Mouse (Mus musculus): ENCODE measurements at regions not wholly inside any gene's neighbourhood (a gene's known extent, or its start where the extent isn't known, plus 50 kb on each side); places are given as distances from the start of the nearest gene placed in this dataset.

DNA sequence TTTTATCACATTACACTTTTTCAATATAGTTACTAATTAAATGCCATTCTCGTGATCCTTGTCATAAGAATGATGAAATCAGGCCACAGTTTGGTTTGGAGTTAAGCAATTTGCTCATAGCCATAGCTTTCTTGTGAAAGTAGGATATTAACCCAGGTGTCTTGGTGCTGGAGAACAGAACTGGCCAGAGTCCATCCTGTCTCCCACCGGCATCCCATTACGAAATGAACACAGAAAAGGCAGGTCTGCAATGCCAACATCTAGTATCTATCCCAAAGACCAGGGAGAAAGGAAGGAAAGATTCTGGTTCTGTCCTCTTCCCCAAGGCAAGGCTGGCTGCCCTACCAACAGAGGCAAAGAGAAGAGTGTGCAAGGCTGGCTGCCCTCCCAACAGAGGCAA, 61.6 kb upstream of the Avpr1a start:
- DNase-seq (ENCODE audit: low spot score in 2 of 2) = no peak

DNA sequence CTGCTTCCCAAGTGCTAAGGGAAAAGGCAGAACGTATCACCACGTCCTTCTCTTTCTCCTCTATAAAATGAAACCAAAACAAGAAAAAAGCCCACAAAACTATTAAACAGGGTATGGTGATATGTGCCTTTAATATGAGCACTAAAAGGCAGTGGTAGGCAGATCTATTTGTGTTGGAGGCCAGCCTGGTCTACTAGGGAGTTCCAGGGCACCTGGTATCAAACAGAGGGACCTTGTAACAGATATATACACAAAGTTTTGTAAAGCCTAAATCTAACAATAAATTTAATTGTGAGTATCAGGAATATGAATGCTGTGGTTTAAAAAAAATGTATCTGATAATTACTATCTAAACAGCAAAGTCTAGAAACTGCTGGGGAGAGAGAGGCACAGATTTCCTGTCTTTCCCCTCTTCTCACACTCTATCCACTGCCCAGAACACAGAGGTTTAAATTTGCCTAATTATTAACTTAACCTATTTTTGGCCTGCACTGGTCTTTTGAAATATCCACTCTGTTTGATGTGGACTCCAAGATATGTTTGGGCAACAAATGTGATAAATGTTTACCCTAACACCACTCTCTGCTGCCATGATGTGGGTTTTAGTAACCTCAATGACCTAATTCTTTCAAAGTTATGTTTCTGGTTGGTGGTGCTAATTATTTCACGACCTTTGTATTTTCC, 68.5 kb upstream of the Avpr1a start:
- no peak for DNase-seq (ENCODE audit: low spot score in 2 of 2)

DNA sequence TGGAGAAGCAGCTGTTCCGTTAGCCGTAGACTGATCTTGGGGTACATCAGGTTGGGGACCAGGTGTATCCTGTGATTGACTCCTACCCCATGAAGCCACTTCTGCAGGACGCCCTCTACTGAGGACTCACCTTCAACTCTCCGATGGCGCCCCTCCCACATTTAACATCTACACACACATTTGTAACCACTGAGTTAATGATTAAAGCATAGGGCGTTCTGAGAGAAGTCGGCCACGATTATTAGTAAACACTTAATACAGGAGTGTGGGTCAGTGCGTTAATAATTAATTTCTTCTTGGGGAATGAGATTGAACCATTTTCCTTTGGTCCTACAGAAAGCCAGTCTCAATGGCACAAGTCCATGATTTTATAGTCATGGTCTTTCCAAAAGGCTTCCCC, 105.0 kb upstream of the Avpr1a start:
- DNase-seq (ENCODE audit: low spot score in 2 of 2) = no peak

DNA sequence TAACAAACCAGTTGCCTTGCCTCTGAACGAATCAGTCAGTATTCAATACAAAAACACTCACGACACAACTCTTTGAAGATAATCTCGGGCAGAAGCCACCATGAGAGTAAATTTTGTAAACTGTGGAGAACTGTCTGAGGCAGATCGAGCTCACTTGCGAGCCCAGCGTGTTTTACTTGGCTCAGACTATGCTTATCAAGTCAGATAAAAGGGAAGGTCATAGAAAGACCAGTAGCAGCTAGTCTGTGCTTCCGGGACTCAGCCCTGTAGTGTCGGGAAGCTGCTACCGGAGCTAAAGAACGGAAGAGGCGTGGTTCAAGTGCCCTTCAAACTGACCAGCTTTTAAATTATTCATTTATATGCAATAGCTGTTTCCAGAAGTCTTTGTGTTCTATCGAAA, 105.9 kb upstream of the Avpr1a start:
- no peak for DNase-seq (ENCODE audit: low spot score in 2 of 2)

DNA sequence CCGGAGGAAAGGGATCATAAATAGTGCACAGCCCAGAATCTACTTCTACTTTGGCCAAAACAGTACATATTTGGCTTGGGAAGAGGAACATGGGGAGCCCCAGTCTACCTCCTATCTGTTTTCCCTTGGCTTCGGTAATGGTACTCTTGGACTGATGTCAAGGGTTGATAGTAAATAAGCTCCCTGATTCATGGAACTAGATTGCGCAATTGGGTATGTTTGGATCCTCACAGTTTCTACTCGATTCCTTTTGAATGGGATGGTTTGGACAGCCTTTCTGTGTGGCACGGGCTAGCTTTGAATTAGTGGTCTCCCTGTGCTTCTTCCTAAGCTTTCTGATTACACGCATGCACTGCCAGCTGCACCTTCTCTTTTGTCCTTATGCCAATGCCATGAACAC, 121.4 kb upstream of the Avpr1a start:
- no peak for DNase-seq (ENCODE audit: low spot score in 2 of 2)

DNA sequence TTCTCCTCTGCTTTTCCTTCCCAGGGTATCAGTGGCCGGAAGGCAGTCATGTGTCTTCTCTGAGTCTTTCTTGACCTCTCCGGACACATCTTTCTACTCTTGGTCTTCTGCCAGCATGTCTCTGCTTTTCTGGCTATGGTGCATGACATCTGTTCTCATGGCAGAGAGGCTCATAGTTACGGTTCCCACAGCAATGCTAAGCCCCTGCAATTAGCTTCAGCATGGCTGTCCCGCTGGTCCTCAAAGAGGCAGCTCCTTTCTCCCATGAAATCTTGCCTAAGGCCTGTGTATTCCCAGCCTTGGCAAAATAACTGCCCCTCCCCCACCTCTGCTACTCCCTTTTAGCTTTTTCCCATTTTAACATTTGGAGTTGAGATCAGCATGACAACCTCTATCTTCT, 129.4 kb upstream of the Avpr1a start:
- no peak for DNase-seq (ENCODE audit: low spot score in 2 of 2)

DNA sequence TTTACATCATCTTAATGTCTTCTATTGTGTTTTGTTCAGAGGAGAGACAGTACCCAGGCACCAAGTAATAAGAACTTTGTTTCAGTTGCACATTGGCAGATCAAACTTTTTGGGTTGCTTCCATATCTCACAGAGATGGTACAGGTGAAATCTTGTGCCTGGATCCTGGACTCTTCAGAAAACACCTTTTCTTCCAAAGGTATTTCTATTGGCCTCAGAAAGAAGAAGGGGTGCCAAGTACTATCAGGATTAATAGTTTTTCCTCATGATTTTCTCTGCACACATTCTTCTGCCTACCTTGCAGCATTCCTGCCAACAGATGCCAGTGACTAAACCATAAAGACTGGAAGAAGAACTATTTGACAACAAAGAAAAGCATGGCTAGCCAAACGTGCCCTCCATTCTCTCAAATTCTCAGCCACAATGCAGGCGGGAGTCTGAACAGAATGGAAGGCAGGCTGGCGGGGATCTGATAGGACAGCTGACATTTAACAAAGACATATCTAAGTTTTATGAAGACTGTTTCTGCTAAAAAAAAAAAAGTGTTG, 137.6 kb upstream of the Avpr1a start:
- DNase-seq (ENCODE audit: low spot score in 2 of 2) = no peak

DNA sequence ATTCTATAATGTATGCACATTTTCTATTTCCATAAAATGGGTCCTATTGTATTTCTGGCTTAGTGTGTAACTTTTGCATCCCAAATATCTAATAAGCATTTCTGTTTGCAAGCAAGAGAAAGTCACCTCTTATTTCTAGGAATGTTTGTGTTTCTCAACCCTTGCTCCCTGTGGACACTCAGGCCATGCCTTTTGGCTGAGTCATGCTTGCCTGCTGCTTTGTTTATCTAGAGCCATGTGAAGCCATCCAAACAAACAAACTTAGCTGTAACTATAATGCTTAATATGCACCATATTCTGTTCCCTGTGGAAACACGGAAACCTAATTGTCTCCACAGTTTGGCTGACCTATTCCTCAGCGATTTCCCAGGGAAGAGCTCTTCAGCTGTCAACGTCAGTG, 139.6 kb upstream of the Avpr1a start:
- DNase-seq (ENCODE audit: low spot score in 2 of 2) = no peak

DNA sequence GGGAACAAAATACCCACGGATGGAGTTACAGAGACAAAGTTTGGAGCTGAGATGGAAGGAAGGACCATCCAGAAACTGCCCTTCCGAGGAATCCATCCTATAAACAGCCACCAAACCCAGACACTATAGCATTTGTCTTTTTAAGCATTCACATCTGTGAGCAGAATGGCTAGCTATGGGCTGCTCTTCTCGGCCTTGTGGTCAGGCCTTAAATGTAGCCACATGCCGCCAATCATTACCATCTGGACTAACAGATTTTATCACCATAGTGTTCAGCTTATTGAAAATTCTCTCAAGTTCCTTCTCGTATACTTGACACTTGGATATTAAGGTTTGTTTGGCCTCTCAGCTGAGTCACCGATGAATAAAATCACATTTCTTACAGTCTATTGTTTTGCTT, 146.0 kb upstream of the Avpr1a start:
- no peak for DNase-seq (ENCODE audit: low spot score in 2 of 2)

DNA sequence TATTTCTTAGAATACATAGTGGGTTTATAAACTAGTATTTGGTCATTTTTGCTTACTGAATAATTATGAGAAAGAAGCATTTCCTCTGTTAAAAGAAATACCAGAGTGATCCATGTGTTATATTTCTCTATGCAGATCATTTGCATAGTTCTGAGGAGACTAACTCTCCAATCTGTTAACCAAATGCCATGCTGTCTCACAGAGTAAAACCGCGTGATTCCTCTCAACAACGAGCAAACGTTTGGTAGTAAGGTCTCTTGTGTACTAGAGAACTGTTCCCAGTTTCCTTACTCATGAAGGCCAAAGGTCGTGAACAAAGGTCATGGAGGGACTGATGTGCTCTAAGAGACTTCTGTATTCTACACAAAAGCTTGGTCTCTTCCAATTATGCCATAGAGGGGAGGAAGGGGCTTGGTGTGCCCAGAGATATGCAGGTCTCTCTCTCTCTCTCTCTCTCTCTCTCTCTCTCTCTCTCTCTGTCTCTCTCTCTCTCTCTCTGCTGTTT, 152.3 kb upstream of the Avpr1a start:
- no peak for DNase-seq (ENCODE audit: low spot score in 2 of 2)

DNA sequence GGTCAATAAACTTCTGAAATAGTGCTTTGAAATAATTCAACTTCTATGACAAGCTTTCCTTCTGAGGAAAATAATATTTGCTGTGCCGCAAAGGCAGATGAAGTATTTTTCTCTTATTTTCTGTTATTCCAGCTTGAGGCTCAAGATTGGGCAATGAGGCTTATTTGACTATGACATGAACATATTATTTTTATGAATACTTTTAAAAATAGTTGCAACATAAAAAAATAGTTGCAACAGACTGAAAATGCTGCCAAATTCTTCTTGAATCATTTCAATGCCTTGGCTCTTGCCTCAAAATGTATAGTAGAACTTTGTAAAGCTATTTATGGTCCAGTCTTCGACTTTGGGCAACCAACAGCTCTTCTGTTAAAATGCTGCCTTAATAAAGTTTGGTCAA, 156.7 kb upstream of the Avpr1a start:
- DNase-seq (ENCODE audit: low spot score in 2 of 2) = no peak

DNA sequence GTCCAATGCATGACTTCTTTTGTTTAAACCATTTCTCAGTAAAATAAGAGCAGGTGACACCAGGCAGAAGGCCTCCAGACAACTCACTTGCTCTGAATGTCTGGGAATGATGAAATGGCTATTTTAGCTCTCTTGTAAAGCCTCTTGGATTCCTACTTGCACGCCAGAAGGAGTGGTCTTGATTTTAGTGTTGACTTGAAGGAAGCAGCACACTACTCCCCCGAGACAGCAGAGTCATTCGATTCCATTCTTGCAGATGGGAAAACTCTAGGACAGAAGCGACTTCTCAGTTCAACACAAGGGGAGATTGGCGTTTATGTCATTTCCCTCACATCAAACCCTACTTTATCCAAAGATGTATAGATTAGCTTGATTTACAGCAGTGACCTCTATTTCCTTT, 157.2 kb upstream of the Avpr1a start:
- no peak for DNase-seq (ENCODE audit: low spot score in 2 of 2)

DNA sequence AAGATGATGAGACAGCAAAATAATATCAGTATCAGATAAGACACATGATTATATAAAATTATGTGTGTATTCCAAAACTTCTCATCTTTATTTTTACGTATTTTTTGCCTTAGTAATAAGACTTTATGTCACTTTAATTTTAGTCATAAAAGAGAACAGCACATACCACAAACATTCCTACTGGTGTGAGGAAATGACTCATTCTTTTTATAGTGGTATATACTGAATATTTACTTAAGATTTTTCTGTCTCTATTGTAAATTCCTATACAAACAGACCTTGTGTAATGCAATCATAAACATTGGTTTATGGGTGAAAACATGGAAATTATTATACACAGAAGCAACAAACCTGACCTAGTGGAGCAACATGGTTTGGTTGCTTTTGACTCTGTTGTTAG, 173.4 kb upstream of the Avpr1a start:
- DNase-seq (ENCODE audit: low spot score in 2 of 2) = no peak

DNA sequence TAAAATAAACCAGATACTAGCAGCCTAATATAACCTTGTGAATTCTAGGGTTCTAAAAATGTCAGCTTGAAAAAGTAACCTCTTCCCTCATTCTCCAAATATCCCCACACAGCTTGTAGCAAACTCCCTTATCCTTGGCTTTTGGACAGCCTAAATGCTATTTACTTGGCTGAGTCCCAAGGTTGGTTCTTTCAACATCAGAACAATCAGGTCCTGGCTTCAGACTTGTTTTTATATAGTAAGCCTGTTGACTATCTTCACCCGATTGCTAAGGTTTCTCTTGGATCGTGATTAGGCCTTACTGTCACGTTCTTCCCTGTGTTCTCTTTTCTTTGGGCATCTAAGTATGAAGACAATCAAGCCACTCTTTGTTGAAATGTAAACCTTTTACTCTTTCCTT, 174.1 kb upstream of the Avpr1a start:
- DNase-seq (ENCODE audit: low spot score in 2 of 2) = no peak

DNA sequence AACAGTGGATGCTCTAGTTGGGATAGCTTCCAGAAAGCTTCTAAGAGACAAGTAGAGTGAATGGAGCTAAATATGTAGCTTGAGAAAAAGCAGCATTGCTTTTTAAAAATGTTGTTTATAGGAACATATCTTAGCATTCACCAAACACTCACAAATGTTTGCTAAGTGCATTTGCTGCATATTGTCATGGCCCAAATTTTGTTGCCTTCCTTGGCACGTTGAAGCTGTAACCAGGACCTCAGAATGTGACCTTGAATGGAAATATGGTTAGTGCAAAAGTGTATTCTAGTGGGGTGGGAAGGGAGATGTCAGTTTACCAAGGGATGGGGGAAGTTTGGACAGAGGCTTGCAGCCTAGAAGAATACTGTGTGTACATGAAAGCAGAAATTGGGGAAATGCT, 166.9 kb upstream of the Rxylt1 start:
- no peak for DNase-seq (ENCODE audit: low spot score in 2 of 2)

DNA sequence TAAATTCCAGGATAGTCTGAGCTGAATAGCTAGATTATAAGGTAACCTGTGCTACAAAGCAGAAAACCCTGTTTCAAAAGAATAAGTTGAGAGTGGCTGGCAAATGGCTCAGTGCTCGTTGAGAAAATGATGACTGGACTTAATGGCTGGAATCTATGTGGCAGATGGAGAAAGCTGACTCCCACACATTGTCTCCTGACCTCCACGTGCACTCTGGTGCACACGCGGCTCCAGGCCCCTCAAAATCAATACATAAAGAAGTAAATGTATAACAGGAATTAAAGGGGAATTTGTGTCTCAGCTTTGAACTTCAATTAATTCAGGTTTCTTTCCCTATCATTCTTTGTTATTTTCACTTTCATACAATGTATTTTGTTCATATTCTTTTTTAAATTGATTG, 162.2 kb upstream of the Rxylt1 start:
- DNase-seq (ENCODE audit: low spot score in 2 of 2) = no peak

DNA sequence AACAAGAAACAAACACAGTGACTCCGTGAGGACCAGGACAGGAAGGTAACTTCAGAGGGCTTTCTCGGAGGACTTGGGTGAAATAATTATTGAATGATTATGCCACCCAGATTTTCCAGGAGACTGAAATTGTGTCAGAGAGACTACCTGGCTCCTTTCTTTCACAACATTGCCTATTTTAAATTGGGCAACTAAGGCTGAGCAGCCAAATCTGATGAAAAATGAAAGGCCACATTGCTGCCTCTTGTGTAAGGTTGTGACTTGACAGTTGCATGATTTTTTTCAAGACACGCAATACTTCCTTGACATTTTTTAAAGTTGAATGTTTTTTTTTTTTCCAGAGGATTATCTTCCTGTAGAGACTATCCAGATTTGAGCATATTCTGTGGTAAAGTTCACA, 161.5 kb upstream of the Rxylt1 start:
- DNase-seq (ENCODE audit: low spot score in 2 of 2) = no peak

DNA sequence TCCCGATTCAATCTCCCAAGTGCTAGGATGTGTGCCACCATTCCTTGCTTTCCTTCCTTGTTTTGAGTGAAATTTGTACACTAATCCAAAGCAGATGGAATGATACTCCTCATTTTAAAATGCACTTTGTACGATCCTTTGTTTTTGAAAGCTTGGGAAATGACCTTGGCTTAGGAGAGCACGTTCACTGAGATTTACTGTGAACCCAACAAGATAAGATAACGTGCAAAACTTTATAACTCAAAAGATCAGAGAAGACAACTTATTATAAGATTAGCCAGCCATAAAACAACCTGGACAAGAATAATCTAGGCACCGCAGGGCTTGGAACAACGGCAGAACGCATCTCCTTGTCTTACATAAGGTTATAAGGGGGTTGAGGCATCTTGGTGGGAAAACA, 134.6 kb upstream of the Rxylt1 start:
- no peak for DNase-seq (ENCODE audit: low spot score in 2 of 2)

DNA sequence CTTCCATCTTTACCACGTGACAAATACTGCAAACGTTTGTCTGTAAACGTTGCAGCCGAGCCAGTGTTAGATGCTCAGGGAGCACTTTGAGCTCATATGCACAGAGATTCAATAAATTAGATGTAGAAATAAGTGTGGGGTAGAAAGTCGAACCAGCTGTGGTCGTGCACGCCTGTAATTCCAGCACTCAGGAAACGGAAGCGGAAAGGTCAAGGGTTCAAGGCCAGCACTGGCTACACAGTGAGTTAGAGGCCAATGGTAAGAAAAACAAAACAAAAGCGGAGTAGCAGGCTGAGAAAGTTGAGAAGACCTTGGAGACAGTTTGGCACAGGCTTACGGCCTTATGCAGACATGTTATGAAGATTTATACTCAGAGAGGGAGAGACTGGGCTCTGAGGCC, 133.6 kb upstream of the Rxylt1 start:
- no peak for DNase-seq (ENCODE audit: low spot score in 2 of 2)

DNA sequence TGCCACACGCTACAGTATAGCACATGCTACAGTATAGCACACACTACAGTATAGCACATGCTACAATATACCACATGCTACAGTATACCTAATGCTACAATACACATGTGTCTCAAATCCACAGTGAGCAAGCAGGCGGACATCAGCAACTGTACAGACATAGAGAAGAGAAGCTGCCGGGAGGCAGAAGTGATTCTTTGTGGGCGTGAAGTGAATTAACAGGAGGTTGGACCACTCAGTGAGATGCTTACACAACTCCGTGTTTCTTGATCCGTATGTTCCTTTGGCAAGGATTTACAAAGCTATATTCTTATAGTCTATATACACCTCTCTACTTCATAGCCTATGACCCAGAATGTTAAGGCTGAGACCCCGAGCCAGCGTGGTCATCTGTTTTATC, 128.5 kb upstream of the Rxylt1 start:
- DNase-seq (ENCODE audit: low spot score in 2 of 2) = no peak

DNA sequence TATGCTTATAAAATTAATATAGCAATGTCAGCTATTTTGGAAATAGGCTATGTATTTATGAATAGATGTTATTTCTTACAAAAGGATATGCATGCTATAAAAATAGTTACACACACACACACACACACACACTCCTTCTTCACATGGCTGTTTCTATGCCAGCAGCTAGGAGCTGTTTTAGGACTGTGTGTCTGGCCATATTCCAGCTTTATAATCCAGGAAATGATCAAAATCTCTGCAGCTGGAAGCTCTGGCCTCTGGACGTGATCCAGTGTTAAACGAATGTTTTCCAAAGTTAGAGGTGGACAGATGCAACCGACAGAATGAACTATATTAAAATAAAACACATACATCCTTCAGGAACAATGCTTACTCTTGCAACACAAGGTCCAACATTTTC, 125.9 kb upstream of the Rxylt1 start:
- no peak for DNase-seq (ENCODE audit: low spot score in 2 of 2)

DNA sequence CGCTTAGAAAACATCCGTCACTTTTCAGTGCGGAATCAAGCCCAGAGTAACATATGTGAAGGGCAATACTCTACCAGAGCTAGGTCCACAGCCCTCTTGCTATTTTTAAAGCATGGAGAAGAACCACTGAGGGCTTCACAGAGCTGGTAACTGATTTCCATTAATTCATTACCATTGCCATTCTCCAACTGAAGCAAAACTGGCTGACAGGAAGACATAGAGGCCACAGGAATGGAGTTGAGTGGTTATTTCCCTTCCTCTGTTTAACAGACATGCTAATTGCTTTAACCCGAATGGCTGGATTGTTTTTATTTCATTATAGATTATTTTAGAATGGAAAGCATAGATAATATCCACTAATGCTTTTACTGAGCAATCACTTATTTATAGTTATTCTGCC, 120.4 kb upstream of the Rxylt1 start:
- DNase-seq (ENCODE audit: low spot score in 2 of 2) = no peak

DNA sequence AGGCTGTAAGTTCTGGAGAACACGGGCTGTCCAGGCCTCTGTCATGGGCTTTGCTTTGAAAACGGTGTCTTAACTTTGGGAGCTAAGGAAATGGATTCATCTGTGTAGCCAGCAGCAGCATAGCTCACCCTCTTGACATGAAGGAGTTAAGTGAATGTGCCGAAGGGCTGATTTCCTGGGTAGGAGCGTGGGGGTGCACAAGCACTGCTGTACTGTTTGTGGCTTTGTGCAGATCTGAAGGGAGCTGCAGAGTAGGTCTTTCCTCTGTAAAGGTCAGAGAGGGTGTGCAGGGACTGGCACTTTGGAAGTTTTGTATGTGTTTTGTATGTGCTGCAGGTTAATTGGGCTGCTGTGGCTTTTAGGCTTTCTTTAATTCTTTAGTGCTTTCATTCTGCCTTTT, 102.6 kb upstream of the Rxylt1 start:
- no peak for DNase-seq (ENCODE audit: low spot score in 2 of 2)

DNA sequence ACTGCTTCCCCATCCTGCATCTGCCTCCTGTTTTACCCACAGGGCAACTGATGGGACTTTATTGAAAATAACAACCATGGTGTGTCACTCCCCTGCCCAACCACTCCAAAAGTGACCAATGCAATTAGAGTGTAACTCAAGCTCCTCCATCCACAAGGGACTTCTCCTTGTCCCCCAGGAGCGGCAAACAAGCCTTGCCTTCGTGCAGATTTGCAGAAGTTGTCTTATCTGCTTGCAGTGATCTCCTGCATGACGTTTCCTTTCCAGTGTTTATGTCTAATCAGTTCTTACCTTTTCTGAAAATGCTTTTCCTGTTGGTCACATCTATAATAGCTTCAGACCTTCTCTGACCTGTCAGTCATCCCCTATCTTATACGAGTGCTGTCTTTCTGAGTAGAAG, 100.5 kb upstream of the Rxylt1 start:
- DNase-seq (ENCODE audit: low spot score in 2 of 2) = no peak
